Mouse (Mus musculus): ENCODE measurements around the gene Rhov. TPM values are rescaled to one million over a fixed set of nuclear protein-coding genes. Genes with fewer than 3 reads are reported as not detected.

Rhov gene
- total RNA-seq, 1 experiment: 1.9 TPM

GRCm38 (mm10) chr2:119313780-119314479 lies 42.9 kb upstream of the Rhov start:
- DNase-seq (ENCODE audit: low read depth, low spot score): no peak
- no peak overlapping the region for H3K27ac ChIP-seq (ENCODE audit: insufficient read depth, low read depth, low read length, poor library complexity, severe bottlenecking)
- no peak overlapping the region for H3K9ac ChIP-seq (ENCODE audit: insufficient read depth, low read depth, low read length, poor library complexity, severe bottlenecking)
- H3K36me3 ChIP-seq (ENCODE audit: control insufficient read depth, insufficient read depth, low read length, poor library complexity, severe bottlenecking): no peaks in the 10 kb centered on the region
- TF ChIP-seq HCFC1 (IDR thresholded peaks at IDR 0.05; ENCODE audit: borderline replicate concordance, insufficient read depth, low read length) (no peak), ZNF384 (IDR thresholded peaks at IDR 0.05; ENCODE audit: low read depth, low read length) (no peak)
- no peaks in the 10 kb centered on the region for H3K4me1 ChIP-seq (ENCODE audit: control insufficient read depth in 2 of 2, insufficient read depth in 2 of 2, low read length in 2 of 2, poor library complexity in 1 of 2)
- H3K4me3 ChIP-seq (ENCODE audit: insufficient read depth in 1 of 2, low read depth in 1 of 2, low read length in 2 of 2, poor library complexity in 1 of 2, severe bottlenecking in 1 of 2): no peak overlapping the region
- in situ Hi-C loops (cut with MboI; ENCODE audit: low sequenced_read_pairs in 2 of 2, unreplicated experiment in 2 of 2): no loop called here
- no peaks in the 10 kb centered on the region for H3K9me3 ChIP-seq (ENCODE audit: control insufficient read depth, insufficient read depth, low read depth, low read length)

GRCm38 (mm10) chr2:119312380-119312958 lies 41.4 kb upstream of the Rhov start:
- Histone ChIP-seq H3K36me3 (ENCODE audit: control insufficient read depth, insufficient read depth, low read length, poor library complexity, severe bottlenecking) (no peaks in the 10 kb centered on the region), H3K4me3 (ENCODE audit: insufficient read depth in 1 of 2, low read depth in 1 of 2, low read length in 2 of 2, poor library complexity in 1 of 2, severe bottlenecking in 1 of 2) (no peak overlapping the region), H3K9ac (ENCODE audit: insufficient read depth, low read depth, low read length, poor library complexity, severe bottlenecking) (no peak overlapping the region), H3K4me1 (ENCODE audit: control insufficient read depth in 2 of 2, insufficient read depth in 2 of 2, low read length in 2 of 2, poor library complexity in 1 of 2) (no peaks in the 10 kb centered on the region), H3K9me3 (ENCODE audit: control insufficient read depth, insufficient read depth, low read depth, low read length) (no peaks in the 10 kb centered on the region), H3K27ac (ENCODE audit: insufficient read depth, low read depth, low read length, poor library complexity, severe bottlenecking) (no peak overlapping the region; the same call in 1 of the 2 replicates)
- DNase-seq (ENCODE audit: low read depth, low spot score): no peak
- in situ Hi-C loops (cut with MboI; ENCODE audit: low sequenced_read_pairs in 2 of 2, unreplicated experiment in 2 of 2): no loop called here
- TF ChIP-seq ZNF384 (IDR thresholded peaks at IDR 0.05; ENCODE audit: low read depth, low read length): no peak
- no peak for TF ChIP-seq CHD2 (IDR thresholded peaks at IDR 0.05; ENCODE audit: low read depth, low read length)
- TF ChIP-seq HCFC1 (IDR thresholded peaks at IDR 0.05; ENCODE audit: borderline replicate concordance, insufficient read depth, low read length): no peak

- no peak for DNase-seq (ENCODE audit: low read depth, low spot score)
- no peak overlapping the region for H3K9ac ChIP-seq (ENCODE audit: insufficient read depth, low read depth, low read length, poor library complexity, severe bottlenecking)
- H3K9me3 ChIP-seq (ENCODE audit: control insufficient read depth, insufficient read depth, low read depth, low read length): no peaks in the 10 kb centered on the region
- H3K4me1 ChIP-seq (ENCODE audit: control insufficient read depth in 2 of 2, insufficient read depth in 2 of 2, low read length in 2 of 2, poor library complexity in 1 of 2): no peaks in the 10 kb centered on the region
- H3K36me3 ChIP-seq (ENCODE audit: control insufficient read depth, insufficient read depth, low read length, poor library complexity, severe bottlenecking): no peaks in the 10 kb centered on the region
- no peak overlapping the region for H3K4me3 ChIP-seq (ENCODE audit: insufficient read depth in 1 of 2, low read depth in 1 of 2, low read length in 2 of 2, poor library complexity in 1 of 2, severe bottlenecking in 1 of 2)
- in situ Hi-C loops (cut with MboI; ENCODE audit: low sequenced_read_pairs in 2 of 2, unreplicated experiment in 2 of 2): no loop called here
- H3K27ac ChIP-seq (ENCODE audit: insufficient read depth, low read depth, low read length, poor library complexity, severe bottlenecking): no peak overlapping the region
- no peak for TF ChIP-seq ZC3H11A (IDR thresholded peaks at IDR 0.05; ENCODE audit: borderline replicate concordance, low read depth, low read length)
- no peak for TF ChIP-seq HCFC1 (IDR thresholded peaks at IDR 0.05; ENCODE audit: borderline replicate concordance, insufficient read depth, low read length)
- TF ChIP-seq CHD2 (IDR thresholded peaks at IDR 0.05; ENCODE audit: low read depth, low read length): no peak
- TF ChIP-seq MAFK (IDR thresholded peaks at IDR 0.05; ENCODE audit: insufficient read depth, low read depth, low read length): no peak
- TF ChIP-seq ZNF384 (IDR thresholded peaks at IDR 0.05; ENCODE audit: low read depth, low read length): no peak
Observed at GRCm38 (mm10) chr2:119311544-119311943, 40.5 kb upstream of the Rhov start.

- in situ Hi-C loops (cut with MboI; ENCODE audit: low sequenced_read_pairs in 2 of 2, unreplicated experiment in 2 of 2): no loop called here
- peaks cover 4 to 24% of the 10 kb centered on the region in 2 experiments; a peak in 2 of 4 replicates for H3K4me1 ChIP-seq (ENCODE audit: control insufficient read depth in 2 of 2, insufficient read depth in 2 of 2, low read length in 2 of 2, poor library complexity in 1 of 2)
- no peaks in the 10 kb centered on the region for H3K9me3 ChIP-seq (ENCODE audit: control insufficient read depth, insufficient read depth, low read depth, low read length)
- no peak overlapping the region for H3K9ac ChIP-seq (ENCODE audit: insufficient read depth, low read depth, low read length, poor library complexity, severe bottlenecking)
- no peaks in the 10 kb centered on the region for H3K36me3 ChIP-seq (ENCODE audit: control insufficient read depth, insufficient read depth, low read length, poor library complexity, severe bottlenecking)
- DNase-seq (ENCODE audit: low read depth, low spot score): peak; percentile 53
- H3K4me3 ChIP-seq (ENCODE audit: insufficient read depth in 1 of 2, low read depth in 1 of 2, low read length in 2 of 2, poor library complexity in 1 of 2, severe bottlenecking in 1 of 2): no peak overlapping the region
- H3K27ac ChIP-seq (ENCODE audit: insufficient read depth, low read depth, low read length, poor library complexity, severe bottlenecking): no peak overlapping the region
- TF ChIP-seq MAFK (IDR thresholded peaks at IDR 0.05; ENCODE audit: insufficient read depth, low read depth, low read length): no peak
- no peak for TF ChIP-seq HCFC1 (IDR thresholded peaks at IDR 0.05; ENCODE audit: borderline replicate concordance, insufficient read depth, low read length)
- TF ChIP-seq ZC3H11A (IDR thresholded peaks at IDR 0.05; ENCODE audit: borderline replicate concordance, low read depth, low read length): no peak
Observed at GRCm38 (mm10) chr2:119304798-119305208, 33.7 kb upstream of the Rhov start.

- in situ Hi-C loops (cut with MboI; ENCODE audit: low sequenced_read_pairs in 2 of 2, unreplicated experiment in 2 of 2): no loop called here
- Histone ChIP-seq H3K4me1 (ENCODE audit: control insufficient read depth in 2 of 2, insufficient read depth in 2 of 2, low read length in 2 of 2, poor library complexity in 1 of 2) (peaks cover 5 to 24% of the 10 kb centered on the region in 2 experiments; a peak in 2 of 4 replicates), H3K27ac (ENCODE audit: insufficient read depth, low read depth, low read length, poor library complexity, severe bottlenecking) (no peak overlapping the region), H3K9me3 (ENCODE audit: control insufficient read depth, insufficient read depth, low read depth, low read length) (no peaks in the 10 kb centered on the region), H3K4me3 (ENCODE audit: insufficient read depth in 1 of 2, low read depth in 1 of 2, low read length in 2 of 2, poor library complexity in 1 of 2, severe bottlenecking in 1 of 2) (no peak overlapping the region), H3K36me3 (ENCODE audit: control insufficient read depth, insufficient read depth, low read length, poor library complexity, severe bottlenecking) (no peaks in the 10 kb centered on the region), H3K9ac (ENCODE audit: insufficient read depth, low read depth, low read length, poor library complexity, severe bottlenecking) (no peak overlapping the region)
- TF ChIP-seq CHD2 (IDR thresholded peaks at IDR 0.05; ENCODE audit: low read depth, low read length) (no peak), ZC3H11A (IDR thresholded peaks at IDR 0.05; ENCODE audit: borderline replicate concordance, low read depth, low read length) (no peak), HCFC1 (IDR thresholded peaks at IDR 0.05; ENCODE audit: borderline replicate concordance, insufficient read depth, low read length) (no peak), ZNF384 (IDR thresholded peaks at IDR 0.05; ENCODE audit: low read depth, low read length) (no peak), MAFK (IDR thresholded peaks at IDR 0.05; ENCODE audit: insufficient read depth, low read depth, low read length) (no peak)
- no peak for DNase-seq (ENCODE audit: low read depth, low spot score)
Observed at GRCm38 (mm10) chr2:119304391-119304790, 33.3 kb upstream of the Rhov start.

All from ES-E14 (cell line).